Mouse (Mus musculus): Measurements from ENCODE around the gene Ros1.

DNA sequence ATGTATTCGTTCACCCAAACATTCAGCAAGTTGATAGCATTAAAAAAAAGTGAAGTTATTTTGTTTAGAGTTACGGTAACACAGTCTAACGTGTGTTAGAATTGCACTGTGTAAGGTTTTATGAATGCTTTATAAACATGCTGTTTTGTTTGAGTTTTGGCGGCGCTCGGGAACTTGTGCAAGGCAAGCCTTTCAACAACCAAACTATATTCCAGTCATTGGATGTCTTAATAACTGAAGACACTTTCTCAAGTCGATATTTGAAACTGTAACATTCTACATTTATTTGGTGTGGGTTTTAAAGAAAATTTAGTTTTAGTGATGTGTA lies 39.6 kb upstream of the Ros1 start:
- TF ChIP-seq EP300 (IDR thresholded peaks at IDR 0.05) (no peak), CTCF (IDR thresholded peaks at IDR 0.05) (no peak)
